Mouse (Mus musculus) megakaryocyte, adult 5-6 weeks (primary cell): ENCODE data around the gene Grik1. TPM values are rescaled to one million over a fixed set of nuclear protein-coding genes. Genes with fewer than 3 reads are reported as not detected.

Source experiments
- ATAC-seq: 2 replicates; pipeline ENCODE4 v1.8.0; 2016; ENCODE audit warnings: mild to moderate bottlenecking, inconsistent platforms; ENCODE audit not compliant: poor library complexity, severe bottlenecking
- total RNA-seq, 2 experiments: library from RNA; stranded (forward) in 1 of 2; stranded (reverse) in 1 of 2; fragments of 153-499, 151-499 nt in 1 of 2; fragments of 221-1000, 200-1000 nt in 1 of 2; gene quantifications; 2 replicates each; pipeline versions ENCODE4 v1.2.3 to v1.2.4; 2015 to 2017

Gene Grik1
- total RNA-seq, 2 experiments from 2014 or later: not detected

- ATAC-seq: no peak
Observed at GRCm38 (mm10) chr16:88142574-88142973, 147.5 kb downstream of the Grik1 start.

DNA sequence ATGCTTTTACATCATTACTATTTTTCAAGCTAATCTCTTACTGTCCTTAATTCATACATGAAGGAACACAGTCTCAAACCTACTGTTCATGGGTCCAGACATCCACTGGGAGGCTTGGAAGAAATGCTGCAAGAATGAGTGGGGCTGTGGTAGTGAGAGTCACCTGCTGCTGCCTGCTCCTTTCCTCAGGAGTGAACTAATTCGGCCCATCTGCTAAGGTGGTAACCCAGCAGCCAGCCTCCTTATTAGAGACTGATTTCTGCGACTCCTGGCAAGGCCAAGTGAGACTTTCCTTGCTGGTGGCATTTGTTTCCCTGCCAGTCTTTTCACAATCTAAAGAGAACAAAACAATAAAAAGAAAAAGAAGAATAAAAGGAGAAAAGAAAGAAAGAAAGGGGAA, 147.9 kb downstream of the Grik1 start:
- no peak for ATAC-seq

DNA sequence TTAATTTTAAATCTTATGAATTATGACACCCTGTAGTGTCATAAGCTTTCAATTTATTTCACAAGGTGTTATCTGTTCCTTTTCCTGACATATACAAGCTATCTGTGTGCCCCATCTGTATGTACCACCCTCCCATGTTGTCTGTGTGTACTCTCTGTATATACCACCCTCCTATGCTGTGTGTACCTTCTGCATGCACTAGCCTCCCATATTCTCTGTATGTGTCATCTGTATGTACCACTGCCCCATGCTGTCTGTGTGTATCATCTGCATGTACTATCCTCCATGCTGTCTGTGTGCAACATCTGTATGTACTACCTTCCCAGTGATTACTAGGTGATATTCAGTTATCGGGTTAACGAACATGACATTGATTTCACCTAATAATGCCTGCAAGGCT, 148.5 kb downstream of the Grik1 start:
- no peak for ATAC-seq

DNA sequence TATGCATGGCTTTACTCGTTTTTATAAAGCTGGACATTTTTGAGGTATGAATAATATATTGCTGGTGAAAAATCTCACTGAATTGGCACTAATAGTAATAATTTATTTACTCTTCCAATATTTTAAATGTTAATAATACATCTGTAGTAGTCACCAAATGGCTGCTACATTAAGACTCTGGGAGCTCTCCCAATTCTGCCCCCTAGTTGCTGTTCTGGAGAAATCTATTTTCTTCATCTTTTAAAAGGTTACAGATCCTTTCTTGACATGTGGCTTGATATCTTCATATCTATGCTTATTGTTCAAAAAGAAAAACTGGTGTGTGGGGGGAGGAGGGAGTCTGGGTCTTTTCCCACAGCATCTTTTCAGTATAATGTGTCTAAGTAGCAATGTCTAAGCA, 151.2 kb downstream of the Grik1 start:
- no peak for ATAC-seq

GRCm38 (mm10) chr16:88132919-88133318, 157.1 kb downstream of the Grik1 start:
- ATAC-seq: no peak

GRCm38 (mm10) chr16:88131103-88131502, 159.0 kb downstream of the Grik1 start:
- ATAC-seq: no peak

- ATAC-seq: no peak
Observed at GRCm38 (mm10) chr16:88125098-88125497, 165.0 kb downstream of the Grik1 start.

GRCm38 (mm10) chr16:88112551-88113138, 177.4 kb downstream of the Grik1 start:
- ATAC-seq: no peak

DNA sequence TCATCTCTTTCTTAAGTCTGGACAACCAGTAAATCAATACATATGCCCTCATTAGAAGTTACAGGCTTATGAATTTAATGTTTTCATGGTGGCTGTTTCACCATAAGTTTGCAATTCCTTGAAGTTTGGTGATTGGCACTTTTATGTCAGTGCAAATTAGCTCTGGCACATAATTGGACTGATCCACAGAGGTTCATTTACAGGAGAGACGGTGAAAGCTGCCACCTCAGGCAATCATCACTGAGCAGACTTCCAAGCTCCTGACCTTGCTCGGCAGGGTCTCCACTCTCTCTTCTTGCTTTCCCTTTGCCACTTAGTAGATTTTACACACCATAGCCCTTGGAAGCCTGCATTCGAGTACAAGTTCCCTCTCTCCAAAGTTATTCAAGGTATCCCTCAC, 178.6 kb downstream of the Grik1 start:
- no peak for ATAC-seq

DNA sequence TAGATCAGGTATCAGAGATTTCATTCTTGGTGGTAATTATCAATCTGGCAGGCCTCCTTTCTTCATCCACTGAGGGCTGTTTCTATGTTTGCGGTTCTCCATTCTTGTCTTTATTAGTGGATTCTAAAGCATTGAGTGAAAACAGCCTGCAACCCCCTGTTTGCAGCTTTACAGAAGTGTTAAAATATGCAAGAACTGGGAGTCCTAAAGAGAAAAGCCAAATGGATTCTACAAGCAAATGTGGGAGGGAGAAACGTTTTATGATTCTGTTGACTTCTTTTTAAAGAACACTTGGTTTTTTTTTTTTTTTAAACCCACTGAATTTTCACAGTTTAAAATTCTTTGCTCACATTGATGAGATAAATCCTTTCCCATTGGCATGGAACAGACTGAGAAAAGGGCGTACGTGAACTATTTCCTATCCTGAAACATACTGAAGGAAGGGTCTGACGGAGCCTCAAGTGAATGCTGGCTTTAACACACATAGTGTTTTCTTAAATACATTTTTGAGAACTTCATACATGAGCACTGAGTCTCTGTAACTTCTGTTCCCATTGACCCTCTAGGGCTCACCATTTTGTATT, 195.8 kb downstream of the Grik1 start:
- ATAC-seq: no peak

DNA sequence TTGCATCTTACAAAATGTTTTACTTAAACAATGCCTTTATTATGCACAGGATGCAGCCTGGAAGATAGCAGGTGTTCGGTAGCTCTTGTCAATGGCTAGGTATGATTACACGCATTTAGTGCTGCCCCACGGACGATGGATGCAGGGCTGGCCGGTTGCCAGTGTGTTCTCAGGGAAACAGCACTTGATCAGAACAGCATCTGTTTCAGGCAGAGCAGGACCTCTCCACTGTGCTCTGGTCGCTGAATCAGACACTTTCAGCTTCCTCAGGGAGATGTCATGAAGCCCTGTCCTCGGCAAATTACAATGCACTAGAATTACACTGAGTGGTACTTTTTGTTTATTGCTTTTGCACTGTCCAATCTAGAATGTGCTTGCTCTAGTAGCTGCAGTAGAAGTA, 202.8 kb downstream of the Grik1 start:
- ATAC-seq: no peak

GRCm38 (mm10) chr16:88074716-88075115, 215.3 kb downstream of the Grik1 start:
- no peak for ATAC-seq

- no peak for ATAC-seq
Observed at GRCm38 (mm10) chr16:88060936-88061335, 229.1 kb downstream of the Grik1 start.

DNA sequence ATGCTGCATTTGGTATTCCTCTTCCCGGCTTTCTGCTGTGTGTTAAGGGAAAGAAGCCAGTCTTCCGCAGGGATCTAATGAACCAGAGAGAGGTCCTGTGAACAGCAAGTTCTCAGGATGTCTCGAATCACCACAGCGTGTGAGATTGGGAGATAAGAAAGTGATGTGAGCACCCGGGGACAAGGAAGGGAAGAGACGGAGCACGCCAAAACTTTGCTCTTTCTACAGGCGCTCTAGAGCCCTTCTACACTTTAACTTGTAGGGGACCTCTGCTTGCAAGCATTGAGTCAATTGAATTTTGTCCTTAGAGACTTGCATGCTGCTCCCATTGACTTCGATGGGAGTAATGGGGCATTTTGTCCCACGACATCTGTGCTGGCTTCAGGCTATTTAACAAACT, 241.9 kb downstream of the Grik1 start:
- ATAC-seq: no peak

- no peak for ATAC-seq
Observed at GRCm38 (mm10) chr16:88044321-88044720, 245.7 kb downstream of the Grik1 start.

GRCm38 (mm10) chr16:88042458-88042857, 247.6 kb downstream of the Grik1 start:
- no peak for ATAC-seq

- no peak for ATAC-seq
Observed at GRCm38 (mm10) chr16:88038503-88039091, 251.5 kb downstream of the Grik1 start.

DNA sequence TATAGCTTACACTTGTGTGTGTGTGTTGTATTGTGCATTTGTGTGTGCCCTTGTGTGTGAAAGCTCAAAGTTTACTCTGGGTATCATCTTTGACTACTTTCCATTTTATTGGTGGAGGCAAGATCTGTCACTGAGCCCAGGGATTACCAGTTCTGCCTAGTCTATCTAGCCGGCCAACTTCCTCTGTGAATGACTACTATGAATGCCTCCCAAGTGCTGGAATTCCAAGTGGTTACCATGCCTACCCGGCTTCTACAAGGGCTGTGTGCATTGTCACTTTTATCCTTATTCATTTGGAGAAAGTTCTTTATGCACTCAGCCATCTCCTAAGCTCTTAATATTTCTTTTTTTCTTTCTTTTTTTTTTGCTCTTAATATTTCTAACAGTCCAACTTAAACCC, 301.3 kb downstream of the Grik1 start:
- ATAC-seq: no peak

DNA sequence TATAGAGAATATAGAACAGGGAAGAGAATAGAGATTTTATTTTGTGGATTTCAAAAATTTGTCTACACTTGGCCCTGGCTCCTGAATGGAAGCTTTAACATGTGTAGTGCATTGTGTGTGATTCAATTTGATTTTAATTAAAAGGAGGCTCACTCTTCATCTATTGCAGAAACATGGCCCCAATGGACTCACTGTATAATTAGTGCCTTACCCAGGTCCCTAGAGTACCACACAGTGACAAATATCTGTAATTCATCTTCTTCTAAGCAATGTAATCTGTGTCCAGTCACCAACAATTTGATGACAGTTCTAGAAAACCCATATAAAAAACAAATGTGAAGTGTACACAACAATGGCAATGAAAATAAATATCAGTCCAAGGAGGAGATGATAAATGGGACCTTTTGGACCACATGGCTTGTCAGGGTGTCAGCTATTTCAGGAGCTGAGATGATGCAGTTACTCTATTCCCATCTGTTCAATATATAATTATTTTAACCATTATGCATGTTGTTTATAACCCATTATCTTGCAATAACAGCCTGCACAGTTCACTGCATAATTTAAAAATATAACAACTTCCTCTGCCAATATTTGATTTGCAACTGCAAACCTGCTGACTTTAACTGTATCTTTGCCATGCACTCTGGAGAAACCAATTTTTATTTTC, 305.7 kb downstream of the Grik1 start:
- no peak for ATAC-seq

- ATAC-seq: no peak
Observed at GRCm38 (mm10) chr16:87974076-87974443, 316.0 kb downstream of the Grik1 start.

DNA sequence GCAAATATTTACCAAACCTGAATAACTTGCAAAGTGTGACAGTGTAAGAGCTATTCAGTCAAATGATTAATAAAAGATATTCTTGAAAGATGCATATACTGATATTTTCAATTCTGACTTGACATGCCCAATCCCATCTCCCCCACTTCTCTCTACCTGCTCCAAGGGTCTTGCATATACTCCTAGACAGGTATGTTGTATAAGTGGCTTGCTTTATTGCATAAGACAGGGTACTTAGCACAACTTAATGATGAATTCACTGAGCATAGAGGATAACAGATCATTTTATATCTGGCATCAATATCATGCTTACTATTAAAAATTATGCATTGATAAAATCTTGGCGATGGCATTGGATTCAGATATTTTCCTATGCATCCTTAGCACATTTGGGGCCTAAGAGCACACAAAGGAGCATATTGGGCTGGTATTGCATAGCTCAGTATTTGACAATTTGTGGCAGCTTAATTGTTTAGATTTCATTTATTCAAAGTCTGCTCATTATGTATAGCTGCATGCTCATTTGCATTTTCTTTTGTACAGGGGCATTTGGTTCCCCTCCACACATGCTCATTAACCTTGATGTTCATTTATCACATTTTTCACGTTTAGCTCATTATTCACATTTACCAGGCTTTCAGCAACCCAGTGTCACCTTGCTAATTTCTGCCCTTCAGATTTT, 316.5 kb downstream of the Grik1 start:
- no peak for ATAC-seq

- ATAC-seq: no peak
Observed at GRCm38 (mm10) chr16:87971911-87972310, 318.2 kb downstream of the Grik1 start.
